Mouse (Mus musculus) cerebellum, postnatal 14 days (tissue): ENCODE measurements at regions not wholly inside any gene's neighbourhood (a gene's known extent, or its start where the extent isn't known, plus 50 kb on each side); places are given as distances from the start of the nearest gene placed in this dataset.

Experiments
- DNase-seq, 2 experiments: peaks; one replicate each; pipeline ENCODE4 v3.0.0; 2021; ENCODE audit warnings: mixed read lengths in 2 of 2

GRCm38 (mm10) chr5:16681055-16681454, 110.6 kb upstream of the Gm28710 start:
- DNase-seq = no peak

DNA sequence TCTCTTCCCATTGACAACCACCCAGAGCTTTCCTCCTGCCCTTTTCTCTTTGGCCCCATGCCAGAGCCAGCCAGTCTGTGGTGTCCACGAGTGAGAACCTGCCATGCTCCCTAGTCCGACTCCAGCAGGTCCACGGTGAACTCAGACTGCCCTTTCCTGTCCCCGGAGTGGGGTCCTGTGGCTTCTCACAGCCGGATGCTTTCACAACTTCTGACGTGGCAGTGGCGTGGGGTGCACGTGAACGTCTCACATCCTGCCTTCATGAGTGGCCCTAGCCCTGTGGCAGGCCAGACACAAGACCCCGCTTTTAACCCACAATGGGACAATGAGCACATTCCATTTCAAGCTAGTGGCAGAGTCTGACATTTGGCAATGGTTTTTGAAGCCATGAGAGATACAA, 107.5 kb upstream of the Gm28710 start:
- DNase-seq = peak; percentile 4 to 18

DNA sequence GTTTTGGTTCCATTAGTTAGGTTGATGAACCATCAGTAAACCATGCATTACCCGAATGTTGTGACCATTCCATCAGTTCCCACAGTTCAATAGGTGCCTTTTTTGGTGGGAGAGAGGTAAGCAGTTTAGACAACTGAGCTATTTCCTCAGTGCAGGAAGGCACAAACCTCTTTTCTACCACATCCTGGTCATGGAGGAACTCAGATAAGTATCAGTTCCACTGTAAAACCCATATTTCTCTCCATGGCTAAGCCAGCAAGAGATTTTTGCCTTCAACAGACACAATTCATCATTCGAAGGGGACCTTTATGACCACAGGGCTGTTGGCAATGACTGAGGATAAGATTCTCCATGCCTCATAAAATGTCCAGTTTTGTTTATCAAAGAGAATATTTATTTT, 92.3 kb upstream of the Gm28710 start:
- DNase-seq = no peak

DNA sequence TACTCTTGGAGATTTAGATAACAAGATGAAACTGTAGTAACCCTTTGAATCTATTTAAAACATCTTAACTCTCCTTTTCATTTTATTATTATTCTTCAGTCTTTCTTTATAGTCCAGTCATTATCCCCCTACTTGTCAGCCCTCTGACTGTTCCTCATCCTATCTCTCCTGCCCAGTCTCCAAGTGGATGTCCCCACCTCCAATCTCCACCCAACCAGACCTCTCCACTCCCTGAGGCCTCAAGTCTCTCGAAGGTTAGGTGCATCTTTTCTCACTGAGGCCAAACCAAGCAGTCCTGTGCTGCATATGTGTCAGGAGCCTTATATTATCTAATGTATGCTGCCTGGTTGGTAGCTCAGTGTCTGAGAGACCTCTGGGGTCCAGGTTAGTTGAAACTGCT, 91.1 kb upstream of the Gm28710 start:
- DNase-seq = no peak

GRCm38 (mm10) chr5:16702675-16703074, 88.9 kb upstream of the Gm28710 start:
- DNase-seq = no peak

DNA sequence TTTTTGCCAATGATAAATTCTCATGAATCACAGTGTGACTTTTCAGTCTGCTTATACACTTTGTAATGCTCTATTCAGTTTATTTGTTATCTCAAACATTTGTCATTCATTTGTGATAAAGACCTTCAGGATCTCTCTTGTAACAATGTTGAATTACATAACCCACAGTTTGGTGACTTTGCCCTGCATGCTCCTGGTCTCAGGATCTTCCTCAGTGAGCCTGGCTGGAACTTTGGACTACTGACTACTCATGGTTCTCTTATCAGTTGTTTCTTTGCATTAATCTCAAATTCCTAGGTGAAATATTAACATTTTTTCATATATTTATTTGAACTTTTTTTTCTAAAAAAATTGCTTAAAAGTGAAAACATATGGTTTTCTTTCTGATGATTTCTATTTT, 75.7 kb upstream of the Gm28710 start:
- no peak for DNase-seq

DNA sequence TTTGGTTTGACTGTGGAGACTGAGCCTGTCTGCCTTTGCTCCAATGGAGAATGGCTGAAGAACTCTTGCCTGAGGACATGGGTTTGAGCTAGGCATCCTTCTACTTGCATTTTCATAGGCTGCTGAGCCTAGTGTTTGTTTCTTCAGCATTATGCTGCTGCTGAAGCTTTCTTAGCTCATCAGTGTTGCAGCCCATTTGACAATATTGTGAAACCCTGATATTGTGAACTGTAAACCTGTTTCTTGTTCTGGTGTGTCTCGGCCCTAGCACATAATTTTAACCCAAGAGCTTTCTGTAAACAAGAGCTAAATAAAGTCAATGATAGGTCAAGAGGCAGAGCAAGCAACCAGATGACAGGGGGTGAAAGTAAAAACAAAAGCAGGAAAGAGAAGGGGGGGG, 75.2 kb upstream of the Gm28710 start:
- DNase-seq = no peak

- no peak for DNase-seq
Observed at GRCm38 (mm10) chr5:16724820-16725219, 66.8 kb upstream of the Gm28710 start.
